17 mouse cellular contexts compared by ENCODE assay signal in the genomic region with DNA sequence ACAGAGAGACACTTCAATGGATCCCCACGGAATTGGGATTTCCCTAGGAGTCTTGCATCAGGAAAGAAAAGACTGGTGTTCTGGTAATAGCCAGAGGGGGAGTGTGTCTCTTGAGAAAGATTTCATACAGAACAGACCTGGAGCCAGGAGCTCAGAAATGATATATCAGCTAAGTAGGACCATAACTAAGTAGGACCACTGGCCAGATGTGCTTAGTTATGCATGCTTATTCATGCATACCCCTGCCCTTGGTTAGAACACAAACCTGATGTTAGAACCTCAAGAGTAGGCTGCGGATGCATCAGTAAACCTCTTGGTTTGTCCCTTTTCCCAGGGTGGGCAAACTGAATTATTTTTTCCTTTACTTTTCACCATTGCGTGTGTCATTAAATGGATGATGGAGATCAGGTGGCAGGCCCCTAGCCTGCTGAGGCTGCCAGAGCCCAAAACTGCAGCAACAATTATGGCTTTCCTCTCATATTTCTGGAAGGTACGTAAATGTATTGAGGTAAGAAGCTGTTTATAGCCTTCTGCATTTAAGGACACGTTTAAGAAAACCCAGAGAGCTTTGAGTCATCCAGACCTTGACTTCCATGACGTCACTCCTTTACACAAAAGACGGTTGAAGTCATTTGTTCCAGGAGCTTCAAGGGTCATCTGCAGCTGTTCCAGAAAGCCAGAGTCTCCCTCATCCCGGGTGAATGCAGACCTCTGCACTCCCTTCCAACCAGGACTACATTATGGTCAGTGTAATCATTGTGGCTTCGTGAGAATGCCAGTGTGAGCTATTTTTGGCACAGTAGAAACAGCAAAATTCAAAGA. TPM values are rescaled to one million over a fixed set of nuclear protein-coding genes. Genes with fewer than 3 reads are reported as not detected.
DNase-seq lines count a peak whose midpoint lies in the region; ATAC-seq and TF ChIP-seq lines count a peak whose summit lies in the region.
"Had no signal": no experiment of that assay in that cellular context is flagged by ENCODE, and none has a peak within 500 bp of the region (broad histone marks: within the 10 kb centered on the region; RNA-seq: fewer than 3 reads in every experiment).

No protein-coding gene starts in this region.

- WGBS in heart, embryonic 11.5 days (ENCODE audit: insufficient replicate concordance) = 54% methylated on average over 9 of the region's 9 CpGs
- WGBS in intestine, postnatal 0 days = 45% methylated on average over 9 of the region's 9 CpGs

- DNase-seq in heart, adult 11 months = peak; percentile 78
- DNase-seq in 3T3-L1 (ENCODE audit: low read depth, low spot score) (peak; percentile 14), NIH3T3 (ENCODE audit: low read depth) (peak; percentile 74)
- no peak for DNase-seq in B cell, adult 2 months
- no peak for DNase-seq in right cerebral cortex, postnatal 36 days (ENCODE audit: low spot score in 2 of 2)
- DNase-seq: cerebellum, postnatal 14 days; forebrain, postnatal 0 days; gastrocnemius, postnatal 25 days; heart, postnatal 10 days; kidney, postnatal 14 days; right cerebral cortex, postnatal 14 days; thymus, adult 2 months had no signal

- no peak overlapping the region for H3K4me3 ChIP-seq in heart, embryonic 11.5 days (ENCODE audit: low read depth, low read length)
- H3K4me3 ChIP-seq in intestine, postnatal 0 days (ENCODE audit: low read depth, low read length) = no peak overlapping the region

- H3K4me2 ChIP-seq in heart, embryonic 11.5 days = no peak overlapping the region
- no peak overlapping the region for H3K4me2 ChIP-seq in intestine, postnatal 0 days (replicated peaks; ENCODE audit: low read depth)

- no peaks in the 10 kb centered on the region for H3K36me3 ChIP-seq in heart, embryonic 11.5 days (ENCODE audit: control insufficient read depth, insufficient read depth, low read length)
- no peaks in the 10 kb centered on the region for H3K36me3 ChIP-seq in intestine, postnatal 0 days (ENCODE audit: control insufficient read depth, insufficient read depth)

- H3K9ac ChIP-seq in heart, embryonic 11.5 days (ENCODE audit: low read depth, low read length) = no peak overlapping the region
- no peak overlapping the region for H3K9ac ChIP-seq in intestine, postnatal 0 days (ENCODE audit: low read depth, low read length)
- H3K9ac ChIP-seq: forebrain, postnatal 0 days had no signal

- no peak overlapping the region for H3K27ac ChIP-seq in heart, embryonic 11.5 days (ENCODE audit: low read depth, low read length)
- no peak overlapping the region for H3K27ac ChIP-seq in intestine, postnatal 0 days (ENCODE audit: low read depth, low read length)
- H3K27ac ChIP-seq: hindbrain, postnatal 0 days had no signal

- TF ChIP-seq CTCF in intestine, postnatal 0 days (IDR thresholded peaks at IDR 0.05; ENCODE audit: low read depth) = 0 out of 2 replicates have a peak, but pooled peaks have one; percentile 15

- H3K27me3 ChIP-seq in heart, embryonic 11.5 days (ENCODE audit: control insufficient read depth, insufficient read depth, low read length) = no peaks in the 10 kb centered on the region
- no peaks in the 10 kb centered on the region for H3K27me3 ChIP-seq in intestine, postnatal 0 days (replicated peaks; ENCODE audit: control insufficient read depth, insufficient read depth, low read length)

- ATAC-seq in heart, embryonic 11.5 days (replicated peaks; ENCODE audit: insufficient number of reproducible peaks, low FRiP score, low TSS enrichment) = no peak
- ATAC-seq in intestine, postnatal 0 days = no peak
- ATAC-seq in erythroblast, adult 5-6 weeks (replicated peaks; ENCODE audit: low FRiP score, poor library complexity, severe bottlenecking) = no peak
- ATAC-seq: forebrain, postnatal 0 days; hindbrain, postnatal 0 days had no signal

- no peaks in the 10 kb centered on the region for H3K4me1 ChIP-seq in heart, embryonic 11.5 days (ENCODE audit: control insufficient read depth, insufficient read depth, low read length)
- H3K4me1 ChIP-seq in intestine, postnatal 0 days (replicated peaks; ENCODE audit: control insufficient read depth, insufficient read depth, low read length) = no peaks in the 10 kb centered on the region

- H3K9me3 ChIP-seq in heart, embryonic 11.5 days (replicated peaks; ENCODE audit: control insufficient read depth, low read length) = no peaks in the 10 kb centered on the region
- H3K9me3 ChIP-seq in intestine, postnatal 0 days (ENCODE audit: control insufficient read depth) = no peaks in the 10 kb centered on the region

RNA-seq across cellular contexts. Expression of a gene that starts 35.0 kb away (rescaled TPM):
- not detected in 2 replicates for polyA plus RNA-seq in heart, embryonic 11.5 days (2014; fragmentation: Nextera tagmentation; extraction: Ambion mirVana)
- polyA plus RNA-seq in intestine, postnatal 0 days (2015; fragmentation: Nextera tagmentation; extraction: Ambion mirVana) = 0.30 and 0.41 TPM in 2 replicates
- total RNA-seq in erythroblast, adult 5-6 weeks (2015; ENCODE audit: low replicate concordance) = not detected in 2 replicates
- total RNA-seq in erythroblast, adult 5-6 weeks (2017; ENCODE audit: low replicate concordance) = 1.1 and 4.2 TPM in 2 replicates
- total RNA-seq: gastrocnemius, postnatal 25 days; hindbrain, postnatal 0 days had no signal
- polyA plus RNA-seq: limb, embryonic 11.5 days had no signal

Comparison
In these comparisons a context has a peak if more than half of its experiments do, and no peak if none do; other contexts are left out.
1. DNase-seq: peak in heart, adult 11 months (single experiment), 3T3-L1 (single experiment) and NIH3T3 (single experiment); none in B cell, adult 2 months (0 of 2) and right cerebral cortex, postnatal 36 days (0 of 2).